Mouse (Mus musculus) CH12.LX (cell line): Measurements from ENCODE around the gene Tmem39b. TPM values are rescaled to one million over a fixed set of nuclear protein-coding genes. Genes with fewer than 3 reads are reported as not detected.

Experiments
- DNase-seq: peaks from one replicate; pipeline ENCODE4 v3.0.0-alpha.2; 2013; ENCODE audit errors: extremely low read depth
- H3K27ac ChIP-seq: 2 replicates; pipeline ENCODE4 v1.5.1; 2012; ENCODE audit warnings: low read depth, mild to moderate bottlenecking, control low read depth, moderate library complexity; ENCODE audit not compliant: insufficient read depth
- H3K27me3 ChIP-seq: replicated peaks from 2 replicates; pipeline ENCODE3; 2012; ENCODE audit warnings: inconsistent platforms
- H3K36me3 ChIP-seq, 2 experiments: replicated peaks in 1 of 2; 2 replicates each; pipeline versions ENCODE3 to v1.6.1; 2012; ENCODE audit warnings: inconsistent platforms in 1 of 2, low read length in 1 of 2, mild to moderate bottlenecking in 1 of 2, mixed read lengths in 1 of 2, moderate library complexity in 1 of 2; ENCODE audit not compliant: control insufficient read depth in 1 of 2, insufficient read depth in 1 of 2
- H3K4me1 ChIP-seq, 2 experiments: 2 replicates each; pipeline ENCODE4 v1.6.1; 2012; ENCODE audit warnings: inconsistent platforms in 1 of 2, moderate library complexity in 1 of 2; ENCODE audit not compliant: insufficient read depth in 2 of 2, control insufficient read depth in 1 of 2
- H3K4me2 ChIP-seq: 2 replicates; pipeline ENCODE4 v1.6.1; 2012; ENCODE audit warnings: low read depth, mild to moderate bottlenecking, control low read depth; ENCODE audit not compliant: poor library complexity, insufficient read depth, severe bottlenecking
- H3K4me3 ChIP-seq, 3 experiments: fragments of 150-350 bp in 1 of 3; sonication (generic) in 1 of 3; replicated peaks in 1 of 3; 2 replicates each; pipeline versions ENCODE3 to v1.5.1; 2011 to 2012; ENCODE audit warnings: low read depth in 2 of 3, low read length in 2 of 3, mild to moderate bottlenecking in 2 of 3, moderate library complexity in 2 of 3, control low read depth in 1 of 3, improper control_type of control experiment in 1 of 3, inconsistent platforms in 1 of 3, mixed read lengths in 1 of 3; ENCODE audit not compliant: poor library complexity in 1 of 3
- H3K79me2 ChIP-seq: replicated peaks from 2 replicates; pipeline ENCODE4 v1.6.1; 2012; ENCODE audit warnings: mild to moderate bottlenecking, moderate library complexity; ENCODE audit not compliant: control insufficient read depth, poor library complexity, insufficient read depth, severe bottlenecking; ENCODE audit errors: extremely low read depth
- H3K9ac ChIP-seq: 2 replicates; pipeline ENCODE4 v1.6.1; 2012; ENCODE audit warnings: low read depth, mild to moderate bottlenecking, control low read depth, moderate library complexity; ENCODE audit not compliant: insufficient read depth
- H3K9me3 ChIP-seq: replicated peaks from 2 replicates; pipeline ENCODE3; 2012; ENCODE audit warnings: low read length, inconsistent platforms, mixed read lengths
- BHLHE40 ChIP-seq: IDR thresholded peaks from 2 replicates; pipeline ENCODE4 v1.6.1; 2011; ENCODE audit warnings: mild to moderate bottlenecking, low read depth, low read length, improper control_type of control experiment
- CHD1 ChIP-seq: IDR thresholded peaks from 2 replicates; pipeline ENCODE4 v1.6.1; 2012; ENCODE audit warnings: low read depth, low read length, improper control_type of control experiment, inconsistent platforms
- HCFC1 ChIP-seq: IDR thresholded peaks from 2 replicates; pipeline ENCODE4 v1.6.1; 2012; ENCODE audit warnings: low read depth, mild to moderate bottlenecking, inconsistent platforms, low read length, improper control_type of control experiment
- IRF4 ChIP-seq: IDR thresholded peaks from 2 replicates; pipeline ENCODE4 v1.6.1; 2014; ENCODE audit warnings: low read depth, mild to moderate bottlenecking, inconsistent platforms, low read length, improper control_type of control experiment
- JUND ChIP-seq: conservative IDR thresholded peaks from 2 replicates; pipeline ENCODE4 v1.6.1; 2011; ENCODE audit warnings: low read depth, low read length, improper control_type of control experiment
- KAT2A ChIP-seq: IDR thresholded peaks from 2 replicates; pipeline ENCODE4 v1.6.1; 2012; ENCODE audit warnings: low read length, improper control_type of control experiment, inconsistent platforms; ENCODE audit not compliant: insufficient replicate concordance
- MEF2A ChIP-seq: IDR thresholded peaks from 2 replicates; pipeline ENCODE4 v1.6.1; 2014; ENCODE audit warnings: low read depth, mild to moderate bottlenecking, inconsistent platforms, low read length, improper control_type of control experiment, borderline replicate concordance
- MXI1 ChIP-seq: IDR thresholded peaks from 2 replicates; pipeline ENCODE4 v1.6.1; 2011; ENCODE audit warnings: mild to moderate bottlenecking, low read depth, low read length, improper control_type of control experiment
- MYC ChIP-seq: IDR thresholded peaks from 2 replicates; pipeline ENCODE4 v1.6.1; 2011; ENCODE audit warnings: low read depth, mild to moderate bottlenecking, improper control_type of control experiment, low read length
- NRF1 ChIP-seq: IDR thresholded peaks from 2 replicates; pipeline ENCODE4 v1.6.1; 2014; ENCODE audit warnings: low read depth, mild to moderate bottlenecking, inconsistent platforms, low read length, improper control_type of control experiment, moderate library complexity
- PAX5 ChIP-seq: IDR thresholded peaks from 2 replicates; pipeline ENCODE4 v1.6.1; 2012; ENCODE audit warnings: low read length, inconsistent platforms, mixed read lengths
- POLR2AphosphoS2 ChIP-seq: IDR thresholded peaks from 2 replicates; pipeline ENCODE4 v1.6.1; 2011; ENCODE audit warnings: low read depth, low read length, improper control_type of control experiment
- RAD21 ChIP-seq: IDR thresholded peaks from 2 replicates; pipeline ENCODE4 v1.6.1; 2011; ENCODE audit warnings: low read depth, mild to moderate bottlenecking, low read length, improper control_type of control experiment, moderate library complexity
- RCOR1 ChIP-seq: conservative IDR thresholded peaks from 2 replicates; pipeline ENCODE4 v1.6.1; 2012; ENCODE audit warnings: low read depth, mild to moderate bottlenecking, inconsistent platforms, low read length, improper control_type of control experiment
- SIN3A ChIP-seq: IDR thresholded peaks from 2 replicates; pipeline ENCODE4 v1.6.1; 2012; ENCODE audit warnings: low read length, improper control_type of control experiment, inconsistent platforms
- TBP ChIP-seq: conservative IDR thresholded peaks from 2 replicates; pipeline ENCODE4 v1.6.1; 2011; ENCODE audit warnings: low read depth, low read length, improper control_type of control experiment
- TCF12 ChIP-seq: IDR thresholded peaks from 2 replicates; pipeline ENCODE4 v1.6.1; 2014; ENCODE audit warnings: low read depth, mild to moderate bottlenecking, inconsistent platforms, low read length, improper control_type of control experiment
- UBTF ChIP-seq: IDR thresholded peaks from 2 replicates; pipeline ENCODE4 v1.6.1; 2012; ENCODE audit warnings: low read depth, mild to moderate bottlenecking, inconsistent platforms, low read length, improper control_type of control experiment, moderate library complexity
- USF1 ChIP-seq: IDR thresholded peaks from 2 replicates; pipeline ENCODE4 v1.6.1; 2014; ENCODE audit warnings: low read depth, mild to moderate bottlenecking, inconsistent platforms, low read length, improper control_type of control experiment
- USF2 ChIP-seq: conservative IDR thresholded peaks from 2 replicates; pipeline ENCODE4 v1.6.1; 2011; ENCODE audit warnings: low read depth, low read length, improper control_type of control experiment
- ZMIZ1 ChIP-seq: IDR thresholded peaks from 2 replicates; pipeline ENCODE4 v1.6.1; 2012; ENCODE audit warnings: low read depth, mild to moderate bottlenecking, inconsistent platforms, low read length, improper control_type of control experiment
- dilution Hi-C: fragments of 300-500 bp; cut with MboI; formaldehyde crosslinking; loops from 2 replicates; pipeline ENCODE4 v1.14.3; 2020; ENCODE audit warnings: low sequenced_read_pairs; ENCODE audit not compliant: extremely low pct_unique_long_range_greater_than_20kb, extremely low pct_ligation_motif_present
- in situ Hi-C: fragments of 300-500 bp; cut with MboI; formaldehyde crosslinking; loops from 3 replicates; pipeline ENCODE4 v1.14.3; 2019; ENCODE audit warnings: low sequenced_read_pairs, low pct_ligation_motif_present, low pct_unique_long_range_greater_than_20kb, mixed read lengths
- polyA plus RNA-seq: library from polyadenylated mRNA; unstranded; fragments of >175 nt; gene quantifications from 2 replicates; pipeline ENCODE4 v1.2.1, GENCODE M21; 2012; ENCODE audit warnings: low read depth; ENCODE audit not compliant: insufficient read length
- total RNA-seq, 2 experiments: library from RNA; depleted of rRNA; stranded (reverse); fragments of 300-350 nt in 1 of 2; fragments of >200 nt in 1 of 2; gene quantifications; 2 replicates each; pipeline ENCODE4 v1.2.3; 2012 to 2014

The Tmem39b gene
- total and polyA plus RNA-seq, 3 experiments, result 11.3 to 37.7 (median 14.6) TPM

GRCm38 (mm10) chr4:129681837-129682236 lies 14.8 kb downstream of the Tmem39b start:
- Histone ChIP-seq H3K79me2 (no peaks in the 10 kb centered on the region), H3K9ac (no peak overlapping the region), H3K27ac (no peak overlapping the region), H3K9me3 (no peaks in the 10 kb centered on the region), H3K4me2 (no peak overlapping the region), H3K36me3 (peaks cover 61 to 91% of the 10 kb centered on the region in 2 experiments), H3K4me1 (no peaks in the 10 kb centered on the region), H3K27me3 (no peaks in the 10 kb centered on the region), H3K4me3 (no peak overlapping the region)
- no peak for TF ChIP-seq MEF2A
- dilution Hi-C loops (no loop called here), in situ Hi-C loops (no loop called here)
- DNase-seq, result no peak

- H3K79me2 ChIP-seq, result peaks cover 30% of the 10 kb centered on the region
- H3K9me3 ChIP-seq, result no peaks in the 10 kb centered on the region
- in situ Hi-C loops (no loop called here), dilution Hi-C loops (no loop called here)
- H3K4me2 ChIP-seq, result peak overlapping the region; percentile 53
- H3K4me1 ChIP-seq, result peaks cover 3 to 19% of the 10 kb centered on the region in 2 experiments; a peak in 3 of 4 replicates
- H3K9ac ChIP-seq, result peak overlapping the region; percentile 96
- H3K4me3 ChIP-seq, result peak overlapping the region; percentile 85 to 95 (median 89)
- TF ChIP-seq BHLHE40 (0 out of 2 replicates have a peak, but pooled peaks have one; percentile 18), JUND (no peak), ZMIZ1 (no peak)
- no peak overlapping the region for H3K27ac ChIP-seq
- no peak for DNase-seq
- H3K27me3 ChIP-seq, result no peaks in the 10 kb centered on the region
- H3K36me3 ChIP-seq, result peaks cover 11 to 35% of the 10 kb centered on the region in 2 experiments
Observed at GRCm38 (mm10) chr4:129672878-129673449, 23.7 kb downstream of the Tmem39b start.

GRCm38 (mm10) chr4:129672083-129672877 lies 24.4 kb downstream of the Tmem39b start, which contains the start of gene Kpna6:
Gene Kpna6 (minus strand): TSS chr4:129672767.
- peak within 1 kb of the TSS; percentile 85 to 95 (median 89) for H3K4me3 ChIP-seq
- peaks cover 7 to 32% of the 10 kb centered on the region in 2 experiments for H3K36me3 ChIP-seq
- H3K4me1 ChIP-seq, result peaks cover 3 to 19% of the 10 kb centered on the region in 2 experiments; a peak in 3 of 4 replicates
- no peaks in the 10 kb centered on the region for H3K9me3 ChIP-seq
- in situ Hi-C loops (no loop called here), dilution Hi-C loops (no loop called here)
- H3K27ac ChIP-seq, result peak within 1 kb of the TSS; percentile 80
- H3K79me2 ChIP-seq, result peaks cover 35% of the 10 kb centered on the region
- H3K9ac ChIP-seq, result peak within 1 kb of the TSS; percentile 96
- peak; percentile 81 for DNase-seq
- peak within 1 kb of the TSS; percentile 83 for H3K4me2 ChIP-seq
- no peaks in the 10 kb centered on the region for H3K27me3 ChIP-seq
- TF ChIP-seq UBTF (peak; percentile 53; the same call in 1 of the 2 replicates), POLR2AphosphoS2 (peak; percentile 45; the same call in 1 of the 2 replicates), SIN3A (peak; percentile 90; the same call in 1 of the 2 replicates), ZMIZ1 (peak; percentile 61; the same call in 1 of the 2 replicates), NRF1 (peak; percentile 68), RAD21 (no peak), HCFC1 (peak; percentile 86), PAX5 (no peak), IRF4 (peak; percentile 54; the same call in 1 of the 2 replicates), KAT2A (0 out of 2 replicates have a peak, but pooled peaks have one; percentile 64), MYC (peak; percentile 67; the same call in 1 of the 2 replicates), USF2 (no peak), TBP (no peak), MEF2A (peak; percentile 60), RCOR1 (no peak), JUND (no peak), USF1 (no peak), CHD1 (peak; percentile 68; the same call in 1 of the 2 replicates), MXI1 (peak; percentile 67), TCF12 (peak; percentile 64)
